Mouse (Mus musculus) MEL (cell line): Measurements from ENCODE around the gene Fgfr2. TPM values are rescaled to one million over a fixed set of nuclear protein-coding genes. Genes with fewer than 3 reads are reported as not detected.

Experiments
- DNase-seq: peaks from one replicate; pipeline ENCODE4 v3.0.0; 2011; ENCODE audit warnings: low read depth, low spot score
- H3K27ac ChIP-seq: 2 replicates; pipeline ENCODE4 v1.5.1; 2012; ENCODE audit warnings: low read depth, mild to moderate bottlenecking, control low read depth, low read length, moderate library complexity; ENCODE audit not compliant: control insufficient read depth
- H3K27me3 ChIP-seq, 2 experiments: fragments of 150-350 bp in 1 of 2; sonication (generic) in 1 of 2; 2 replicates each; pipeline ENCODE4 v1.6.1; 2012; ENCODE audit warnings: low read length in 2 of 2, mild to moderate bottlenecking in 2 of 2, improper control_type of control experiment in 1 of 2, moderate library complexity in 1 of 2; ENCODE audit not compliant: insufficient read depth in 2 of 2, control insufficient read depth in 1 of 2
- H3K36me3 ChIP-seq, 2 experiments: 2 replicates each; pipeline ENCODE4 v1.6.1; 2012 to 2014; ENCODE audit warnings: low read length in 2 of 2, improper control_type of control experiment in 1 of 2, inconsistent platforms in 1 of 2, mild to moderate bottlenecking in 1 of 2; ENCODE audit not compliant: insufficient read depth in 2 of 2, control insufficient read depth in 1 of 2
- H3K4me1 ChIP-seq, 2 experiments: fragments of 150-350 bp in 1 of 2; sonication (generic) in 1 of 2; 2 replicates each; pipeline ENCODE4 v1.6.1; 2012; ENCODE audit warnings: low read length in 2 of 2, improper control_type of control experiment in 1 of 2, mild to moderate bottlenecking in 1 of 2; ENCODE audit not compliant: insufficient read depth in 2 of 2, control insufficient read depth in 1 of 2
- H3K4me3 ChIP-seq, 2 experiments: fragments of 150-350 bp in 1 of 2; sonication (generic) in 1 of 2; 2 replicates each; pipeline ENCODE4 v1.5.1; 2012; ENCODE audit warnings: low read depth in 2 of 2, low read length in 2 of 2, mild to moderate bottlenecking in 2 of 2, moderate library complexity in 2 of 2, control low read depth in 1 of 2, improper control_type of control experiment in 1 of 2; ENCODE audit not compliant: control insufficient read depth in 1 of 2, insufficient read depth in 1 of 2
- H3K79me2 ChIP-seq: 2 replicates; pipeline ENCODE4 v1.6.1; 2012; ENCODE audit warnings: mild to moderate bottlenecking, low read length, moderate library complexity; ENCODE audit not compliant: control insufficient read depth, poor library complexity, insufficient read depth
- H3K9ac ChIP-seq: 2 replicates; pipeline ENCODE4 v1.6.1; 2012; ENCODE audit warnings: low read depth, mild to moderate bottlenecking, control low read depth, low read length, moderate library complexity; ENCODE audit not compliant: control insufficient read depth, poor library complexity, severe bottlenecking
- H3K9me3 ChIP-seq: fragments of 150-350 bp; sonication (generic); replicated peaks from 2 replicates; pipeline ENCODE4 v1.6.1; 2012; ENCODE audit warnings: mild to moderate bottlenecking, low read length, improper control_type of control experiment, moderate library complexity; ENCODE audit not compliant: insufficient read depth
- CHD2 ChIP-seq: IDR thresholded peaks from 2 replicates; pipeline ENCODE4 v1.6.1; 2011; ENCODE audit warnings: low read length, improper control_type of control experiment
- E2F4 ChIP-seq: IDR thresholded peaks from 2 replicates; pipeline ENCODE4 v1.6.1; 2011; ENCODE audit warnings: low read depth, low read length, improper control_type of control experiment, borderline replicate concordance
- ETS1 ChIP-seq: IDR thresholded peaks from 2 replicates; pipeline ENCODE4 v1.6.1; 2012; ENCODE audit warnings: low read depth, mild to moderate bottlenecking, inconsistent platforms, low read length, improper control_type of control experiment, moderate library complexity
- GABPA ChIP-seq: IDR thresholded peaks from 2 replicates; pipeline ENCODE4 v1.6.1; 2012; ENCODE audit warnings: low read depth, mild to moderate bottlenecking, inconsistent platforms, low read length, improper control_type of control experiment, moderate library complexity
- HCFC1 ChIP-seq: IDR thresholded peaks from 2 replicates; pipeline ENCODE4 v1.6.1; 2012; ENCODE audit warnings: low read depth, mild to moderate bottlenecking, inconsistent platforms, low read length, improper control_type of control experiment, moderate library complexity
- MAFK ChIP-seq: IDR thresholded peaks from 2 replicates; pipeline ENCODE4 v1.6.1; 2011; ENCODE audit warnings: low read depth, mild to moderate bottlenecking, low read length, improper control_type of control experiment, borderline replicate concordance
- MAX ChIP-seq: IDR thresholded peaks from 2 replicates; pipeline ENCODE4 v1.6.1; 2011; ENCODE audit warnings: low read length, improper control_type of control experiment
- MYC ChIP-seq: IDR thresholded peaks from 2 replicates; pipeline ENCODE4 v1.6.1; 2011; ENCODE audit warnings: low read depth, mild to moderate bottlenecking, low read length, improper control_type of control experiment, moderate library complexity
- NELFE ChIP-seq: IDR thresholded peaks from 2 replicates; pipeline ENCODE4 v1.6.1; 2011; ENCODE audit warnings: low read depth, low read length, improper control_type of control experiment
- NRF1 ChIP-seq: IDR thresholded peaks from 2 replicates; pipeline ENCODE4 v1.6.1; 2014; ENCODE audit warnings: low read depth, mild to moderate bottlenecking, inconsistent platforms, low read length, improper control_type of control experiment, moderate library complexity; ENCODE audit not compliant: poor library complexity, insufficient read depth, severe bottlenecking
- POLR2A ChIP-seq, 2 experiments: IDR thresholded peaks; 2 replicates each; pipeline ENCODE4 v1.6.1; 2011 to 2012; ENCODE audit warnings: low read length in 2 of 2, mild to moderate bottlenecking in 2 of 2, control low read depth in 1 of 2, improper control_type of control experiment in 1 of 2, low read depth in 1 of 2, moderate library complexity in 1 of 2; ENCODE audit not compliant: control insufficient read depth in 1 of 2, insufficient read depth in 1 of 2, poor library complexity in 1 of 2
- POLR2AphosphoS2 ChIP-seq: IDR thresholded peaks from 2 replicates; pipeline ENCODE4 v1.6.1; 2011; ENCODE audit warnings: low read length, improper control_type of control experiment
- POLR2AphosphoS5 ChIP-seq: IDR thresholded peaks from 2 replicates; pipeline ENCODE4 v1.6.1; 2012; ENCODE audit warnings: low read depth, borderline replicate concordance, mild to moderate bottlenecking, inconsistent platforms, low read length, moderate library complexity, mixed read lengths
- RAD21 ChIP-seq: IDR thresholded peaks from 2 replicates; pipeline ENCODE4 v1.6.1; 2011; ENCODE audit warnings: mild to moderate bottlenecking, low read depth, low read length, improper control_type of control experiment
- RCOR1 ChIP-seq: IDR thresholded peaks from 2 replicates; pipeline ENCODE4 v1.6.1; 2012; ENCODE audit warnings: low read depth, mild to moderate bottlenecking, inconsistent platforms, low read length, improper control_type of control experiment
- TAL1 ChIP-seq: IDR thresholded peaks from 2 replicates; pipeline ENCODE4 v1.6.1; 2012; ENCODE audit warnings: mild to moderate bottlenecking, inconsistent platforms, low read length, moderate library complexity, mixed read lengths
- TBP ChIP-seq: IDR thresholded peaks from 2 replicates; pipeline ENCODE4 v1.8.0; 2011; ENCODE audit warnings: low read depth, low read length, improper control_type of control experiment
- TCF12 ChIP-seq: IDR thresholded peaks from 2 replicates; pipeline ENCODE4 v1.6.1; 2014; ENCODE audit warnings: low read depth, mild to moderate bottlenecking, inconsistent platforms, low read length, improper control_type of control experiment, moderate library complexity
- UBTF ChIP-seq: IDR thresholded peaks from 2 replicates; pipeline ENCODE4 v1.6.1; 2012; ENCODE audit warnings: low read depth, mild to moderate bottlenecking, inconsistent platforms, low read length, improper control_type of control experiment, moderate library complexity, borderline replicate concordance; ENCODE audit not compliant: insufficient read depth
- USF1 ChIP-seq: IDR thresholded peaks from 2 replicates; pipeline ENCODE4 v1.6.1; 2014; ENCODE audit warnings: low read depth, mild to moderate bottlenecking, inconsistent platforms, low read length, improper control_type of control experiment, moderate library complexity
- ZC3H11A ChIP-seq: IDR thresholded peaks from 2 replicates; pipeline ENCODE4 v1.6.1; 2012; ENCODE audit warnings: low read depth, mild to moderate bottlenecking, inconsistent platforms, low read length, improper control_type of control experiment
- ZKSCAN1 ChIP-seq: IDR thresholded peaks from 2 replicates; pipeline ENCODE4 v1.6.1; 2012; ENCODE audit warnings: low read depth, mild to moderate bottlenecking, inconsistent platforms, low read length, improper control_type of control experiment, moderate library complexity
- ZMIZ1 ChIP-seq: IDR thresholded peaks from 2 replicates; pipeline ENCODE4 v1.6.1; 2012; ENCODE audit warnings: low read depth, mild to moderate bottlenecking, inconsistent platforms, low read length, improper control_type of control experiment, moderate library complexity
- ZNF384 ChIP-seq: IDR thresholded peaks from 2 replicates; pipeline ENCODE4 v1.6.1; 2012; ENCODE audit warnings: low read depth, mild to moderate bottlenecking, inconsistent platforms, low read length, improper control_type of control experiment
- polyA plus RNA-seq, 2 experiments: library from polyadenylated mRNA; stranded (reverse) in 1 of 2; unstranded in 1 of 2; fragments of >175 nt in 1 of 2; fragments of >200 nt in 1 of 2; gene quantifications; 2 replicates each; pipeline versions ENCODE4 v1.2.1 to v1.2.4; 2012; ENCODE audit warnings: low replicate concordance in 2 of 2, low read depth in 1 of 2; ENCODE audit not compliant: insufficient read length in 2 of 2, insufficient read depth in 1 of 2, missing spikeins in 1 of 2
- total RNA-seq: library from RNA; depleted of rRNA; stranded (reverse); fragments of 300-350 nt; gene quantifications from 2 replicates; pipeline ENCODE4 v1.2.3, GENCODE M21; 2012

Gene Fgfr2
- total and polyA plus RNA-seq, 3 experiments: not detected

DNA sequence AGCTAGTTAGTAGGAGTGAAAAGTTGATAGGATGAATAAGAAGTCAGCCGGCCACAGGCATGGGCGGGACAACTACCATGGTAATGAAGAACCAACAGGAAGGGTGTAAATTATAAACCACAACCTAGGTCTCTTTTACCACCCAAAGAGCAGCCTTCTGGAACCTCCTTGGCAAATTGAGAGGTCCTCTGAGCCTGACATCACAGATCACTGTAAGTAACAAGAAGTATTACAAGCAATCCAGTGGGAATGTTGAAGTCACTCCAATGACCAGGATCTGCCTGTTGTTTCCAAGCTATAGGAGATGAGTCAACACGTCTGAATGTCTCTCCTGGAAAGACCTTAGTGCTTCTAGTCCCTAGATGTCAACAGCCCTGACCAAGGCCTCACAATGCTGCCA is 61.1 kb downstream of the Fgfr2 start:
- H3K79me2 ChIP-seq: peaks cover 5% of the 10 kb centered on the region; the same call in 1 of the 2 replicates
- H3K4me3 ChIP-seq: no peak overlapping the region
- H3K36me3 ChIP-seq: peaks cover 0 to 11% of the 10 kb centered on the region in 2 experiments; a peak in 1 of 4 replicates
- no peaks in the 10 kb centered on the region for H3K9me3 ChIP-seq
- no peak overlapping the region for H3K27ac ChIP-seq
- no peak overlapping the region for H3K9ac ChIP-seq
- H3K4me1 ChIP-seq: no peaks in the 10 kb centered on the region
- no peak for DNase-seq
- TF ChIP-seq E2F4 (no peak), MAX (no peak), ZNF384 (no peak), RAD21 (no peak), ZC3H11A (no peak), GABPA (no peak), POLR2AphosphoS5 (no peak), CHD2 (no peak), MAFK (no peak), NELFE (no peak)
- TF ChIP-seq, all 39 proteins: peak for 0
- no peaks in the 10 kb centered on the region for H3K27me3 ChIP-seq

DNA sequence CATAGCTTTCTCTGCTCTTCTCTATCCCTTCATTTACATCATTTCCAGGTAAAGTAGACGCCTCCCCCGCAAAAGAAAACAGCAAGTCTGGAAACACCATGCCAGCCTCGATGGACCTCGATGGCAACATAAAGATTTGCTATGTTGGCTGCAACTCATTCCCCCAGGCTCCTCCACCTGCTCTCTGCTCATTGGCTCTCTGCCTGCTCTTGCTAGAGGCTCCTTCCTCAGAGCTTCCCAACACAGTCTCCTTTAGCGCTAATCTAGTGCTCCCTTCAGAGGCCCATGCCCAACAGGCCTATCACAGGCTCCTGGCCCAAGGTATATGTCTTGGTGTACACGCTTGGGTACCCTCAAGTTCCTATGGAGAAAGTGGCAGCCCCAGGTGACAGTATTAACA is 63.0 kb downstream of the Fgfr2 start:
- Histone ChIP-seq H3K9ac (no peak overlapping the region), H3K79me2 (peaks cover 5% of the 10 kb centered on the region; the same call in 1 of the 2 replicates), H3K36me3 (peaks cover 0 to 11% of the 10 kb centered on the region in 2 experiments; a peak in 2 of 4 replicates), H3K9me3 (no peaks in the 10 kb centered on the region), H3K27me3 (no peaks in the 10 kb centered on the region), H3K4me1 (no peaks in the 10 kb centered on the region), H3K4me3 (no peak overlapping the region), H3K27ac (no peak overlapping the region)
- TF ChIP-seq ZMIZ1 (no peak), TAL1 (no peak), POLR2AphosphoS2 (no peak), POLR2A (IDR thresholded peaks at IDR 0.05; ENCODE audit: control insufficient read depth in 1 of 2, insufficient read depth in 1 of 2, low read depth in 1 of 2, low read length in 2 of 2, poor library complexity in 1 of 2) (no peak), USF1 (no peak), NELFE (no peak), ZC3H11A (no peak), RCOR1 (no peak), TCF12 (no peak), MAX (no peak), MAFK (no peak), TBP (no peak), ETS1 (no peak), ZKSCAN1 (no peak), UBTF (no peak), NRF1 (no peak), HCFC1 (no peak), RAD21 (no peak), MYC (no peak), GABPA (no peak)
- DNase-seq: no peak
